Mouse (Mus musculus) heart, adult 2 months (tissue): ENCODE measurements at regions not wholly inside any gene's neighbourhood (a gene's known extent, or its start where the extent isn't known, plus 50 kb on each side); places are given as distances from the start of the nearest gene placed in this dataset.

ENCODE experiments used
- DNase-seq, 2 experiments: peaks; one replicate each; pipeline ENCODE4 v3.0.0; 2021
- H3K27ac ChIP-seq: fragments of 200-600 bp; 2 replicates; pipeline ENCODE4 v1.8.1; 2022
- H3K27me3 ChIP-seq: fragments of 200-500 bp; 2 replicates; pipeline ENCODE4 v1.6.1; 2012; ENCODE audit warnings: mild to moderate bottlenecking, low read length, inconsistent platforms, mixed read lengths; ENCODE audit not compliant: control insufficient read depth, insufficient read depth
- H3K36me3 ChIP-seq: fragments of 200-500 bp; 2 replicates; pipeline ENCODE4 v1.6.1; 2012; ENCODE audit warnings: low read length, inconsistent platforms; ENCODE audit not compliant: control insufficient read depth, insufficient read depth
- H3K4me1 ChIP-seq: fragments of 200-500 bp; 2 replicates; pipeline ENCODE4 v1.6.1; 2011; ENCODE audit warnings: low read length; ENCODE audit not compliant: control insufficient read depth, insufficient read depth
- H3K4me3 ChIP-seq: fragments of 200-600 bp; 2 replicates; pipeline ENCODE4 v1.8.1; 2022
- H3K79me2 ChIP-seq: fragments of 200-500 bp; replicated peaks from 2 replicates; pipeline ENCODE4 v1.6.1; 2012; ENCODE audit warnings: mild to moderate bottlenecking, inconsistent platforms, low read length, moderate library complexity, mixed read lengths; ENCODE audit not compliant: control insufficient read depth, insufficient read depth
- H3K9ac ChIP-seq: fragments of 200-500 bp; 2 replicates; pipeline ENCODE4 v1.6.1; 2012; ENCODE audit warnings: low read depth, mild to moderate bottlenecking, control low read depth, inconsistent platforms, low read length, mixed read lengths
- CTCF ChIP-seq: fragments of 200-600 bp; IDR thresholded peaks from 2 replicates; pipeline ENCODE4 v1.8.1; 2022; ENCODE audit warnings: antibody characterized with exemption, mild to moderate bottlenecking, moderate library complexity
- EP300 ChIP-seq: fragments of 200-500 bp; IDR thresholded peaks from 2 replicates; pipeline ENCODE4 v1.6.1; 2011; ENCODE audit warnings: low read depth, low read length, control low read depth; ENCODE audit not compliant: insufficient read depth
- POLR2A ChIP-seq: fragments of 200-500 bp; IDR thresholded peaks from 2 replicates; pipeline ENCODE4 v1.6.1; 2011; ENCODE audit warnings: mild to moderate bottlenecking, low read depth, low read length, control low read depth; ENCODE audit not compliant: insufficient read depth
- WGBS: fragments of 180-500 bp; shearing (Covaris S2); methylation state at CpG from one replicate; pipeline ENCODE4 v1.1.7; 2018; 5-methylcytosine and 5-hydroxymethylcytosine counted together
- intact Hi-C: fragments of 180-260 bp; cut with DNase I; formaldehyde crosslinking; loops from one replicate; pipeline ENCODE4 v1.15.1; 2025

- Histone ChIP-seq H3K9ac (no peak overlapping the region), H3K79me2 (no peaks in the 10 kb centered on the region), H3K4me3 (no peak overlapping the region), H3K27ac (no peak overlapping the region), H3K4me1 (no peaks in the 10 kb centered on the region), H3K36me3 (no peaks in the 10 kb centered on the region), H3K27me3 (no peaks in the 10 kb centered on the region)
- no peak for TF ChIP-seq POLR2A
- no peak for TF ChIP-seq CTCF
- no peak for TF ChIP-seq EP300
- WGBS: 84% methylated on average over 1 of the region's 1 CpGs
- no peak for DNase-seq
- intact Hi-C loops: no loop called here
Measured at GRCm38 (mm10) chr12:97927036-97927435, 332.2 kb downstream of the Galc start.

GRCm38 (mm10) chr12:97921349-97922264 lies 337.7 kb downstream of the Galc start:
- WGBS: 65% methylated on average over 21 of the region's 21 CpGs
- TF ChIP-seq POLR2A: no peak
- TF ChIP-seq EP300: no peak
- TF ChIP-seq CTCF: no peak
- Histone ChIP-seq H3K9ac (no peak overlapping the region), H3K36me3 (no peaks in the 10 kb centered on the region), H3K4me3 (no peak overlapping the region), H3K79me2 (no peaks in the 10 kb centered on the region), H3K4me1 (no peaks in the 10 kb centered on the region), H3K27me3 (no peaks in the 10 kb centered on the region), H3K27ac (no peak overlapping the region)
- intact Hi-C loops: no loop called here
- DNase-seq: no peak

GRCm38 (mm10) chr12:97918416-97918815 lies 340.8 kb downstream of the Galc start:
- H3K4me3 ChIP-seq: no peak overlapping the region
- intact Hi-C loops: no loop called here
- no peak overlapping the region for H3K27ac ChIP-seq
- no peaks in the 10 kb centered on the region for H3K36me3 ChIP-seq
- no peak for DNase-seq
- no peak overlapping the region for H3K9ac ChIP-seq
- H3K27me3 ChIP-seq: no peaks in the 10 kb centered on the region
- H3K79me2 ChIP-seq: no peaks in the 10 kb centered on the region
- TF ChIP-seq CTCF: no peak
- no peak for TF ChIP-seq POLR2A
- TF ChIP-seq EP300: no peak
- H3K4me1 ChIP-seq: no peaks in the 10 kb centered on the region
- WGBS: 88% methylated on average over 3 of the region's 3 CpGs

- Histone ChIP-seq H3K4me1 (no peaks in the 10 kb centered on the region), H3K9ac (no peak overlapping the region), H3K27me3 (no peaks in the 10 kb centered on the region), H3K4me3 (no peak overlapping the region), H3K79me2 (no peaks in the 10 kb centered on the region), H3K27ac (no peak overlapping the region), H3K36me3 (no peaks in the 10 kb centered on the region)
- no peak for DNase-seq
- intact Hi-C loops: no loop called here
- TF ChIP-seq EP300 (no peak), CTCF (no peak), POLR2A (no peak)
- WGBS: 87% methylated on average over 4 of the region's 4 CpGs
Measured at GRCm38 (mm10) chr12:97915026-97915425, 344.2 kb downstream of the Galc start.

GRCm38 (mm10) chr12:97912730-97913129 lies 346.5 kb downstream of the Galc start:
- Histone ChIP-seq H3K4me1 (no peaks in the 10 kb centered on the region), H3K27ac (no peak overlapping the region), H3K36me3 (no peaks in the 10 kb centered on the region), H3K4me3 (no peak overlapping the region), H3K9ac (no peak overlapping the region), H3K27me3 (no peaks in the 10 kb centered on the region), H3K79me2 (no peaks in the 10 kb centered on the region)
- intact Hi-C loops: no loop called here
- TF ChIP-seq POLR2A: no peak
- TF ChIP-seq CTCF: no peak
- TF ChIP-seq EP300: no peak
- no peak for DNase-seq
- 65% methylated on average over 1 of the region's 1 CpGs for WGBS

- WGBS: 76% methylated on average over 5 of the region's 5 CpGs
- TF ChIP-seq POLR2A (no peak), CTCF (no peak), EP300 (no peak)
- Histone ChIP-seq H3K4me3 (no peak overlapping the region), H3K79me2 (no peaks in the 10 kb centered on the region), H3K27ac (no peak overlapping the region), H3K36me3 (no peaks in the 10 kb centered on the region), H3K9ac (no peak overlapping the region), H3K27me3 (no peaks in the 10 kb centered on the region), H3K4me1 (no peaks in the 10 kb centered on the region)
- intact Hi-C loops: no loop called here
- no peak for DNase-seq
Measured at GRCm38 (mm10) chr12:97899266-97899665, 360.0 kb downstream of the Galc start.
